Mouse (Mus musculus) T-helper 2 cell (primary cell): Measurements from ENCODE around the gene Cdca4.

Experiments
- in situ Hi-C: fragments of 300-600 bp; cut with MboI, MseI; formaldehyde crosslinking; loops from one replicate; pipeline ENCODE4 v1.15.1; 2025; ENCODE audit warnings: high pct_unique_total_duplicates

The Cdca4 gene

GRCm38 (mm10) chr12:112829244-112829864, at the start of gene Cdca4:
Gene Cdca4 (minus strand): TSS chr12:112829423.
- in situ Hi-C loops = no loop called here

DNA sequence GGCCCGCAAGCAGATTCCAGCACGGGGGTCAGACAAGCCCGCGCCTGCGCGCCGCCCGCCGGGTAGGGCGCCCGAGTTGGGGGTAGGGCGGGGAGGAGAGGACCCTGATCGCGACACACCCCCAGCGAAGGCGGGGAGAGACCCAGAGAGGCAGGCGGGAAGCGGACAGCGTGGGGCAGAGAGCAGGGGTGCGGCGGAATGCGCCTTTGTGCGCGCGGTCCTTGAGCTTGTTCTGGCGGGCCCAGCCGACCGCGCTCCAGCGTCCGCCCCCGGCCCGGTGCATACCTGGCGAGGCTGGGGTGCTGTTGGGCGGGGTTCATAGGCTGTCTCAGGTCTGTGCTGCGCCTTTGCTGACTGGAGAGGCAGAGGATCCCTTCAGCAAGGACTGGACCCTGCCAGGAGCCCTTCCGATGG, 48.4 kb upstream of the Cdca4 start:
- in situ Hi-C loops = loop anchor here (5.0 to 10.0 kb wide), 3 partner anchors 70 to 117 kb away; partner anchors contain the start of gene Clba1

DNA sequence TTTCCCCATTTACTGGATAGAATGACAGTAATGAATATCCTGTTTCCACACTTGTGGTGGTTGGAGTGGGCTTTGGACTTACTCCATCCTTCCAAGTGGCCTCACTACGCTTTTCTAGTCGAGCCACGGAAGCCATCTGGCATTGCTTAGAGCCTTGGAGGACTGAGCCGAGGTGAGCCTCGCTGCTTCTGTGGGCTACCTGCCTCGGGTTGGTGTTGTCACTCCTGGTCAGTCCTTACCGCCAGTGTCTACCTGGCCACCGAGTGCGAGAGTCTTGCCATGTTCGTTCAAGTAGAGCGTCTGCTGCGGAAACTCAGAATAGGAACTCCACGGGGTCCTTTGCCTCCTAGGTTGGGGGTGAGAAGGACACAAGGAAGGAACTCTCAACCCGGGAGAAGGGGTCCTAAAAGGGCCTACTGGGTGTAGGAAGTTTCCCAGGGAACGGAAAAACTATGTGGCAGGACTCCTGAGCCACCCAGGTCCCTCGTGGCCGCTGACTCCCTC, 47.9 kb upstream of the Cdca4 start:
- in situ Hi-C loops = loop anchor here (5.0 to 10.0 kb wide), 3 partner anchors 70 to 118 kb away; partner anchors contain the start of gene Clba1

- in situ Hi-C loops = loop anchor here (5.0 to 10.0 kb wide), 3 partner anchors 69 to 118 kb away; partner anchors contain the start of gene Clba1
Measured at GRCm38 (mm10) chr12:112876332-112877072, 47.3 kb upstream of the Cdca4 start.

DNA sequence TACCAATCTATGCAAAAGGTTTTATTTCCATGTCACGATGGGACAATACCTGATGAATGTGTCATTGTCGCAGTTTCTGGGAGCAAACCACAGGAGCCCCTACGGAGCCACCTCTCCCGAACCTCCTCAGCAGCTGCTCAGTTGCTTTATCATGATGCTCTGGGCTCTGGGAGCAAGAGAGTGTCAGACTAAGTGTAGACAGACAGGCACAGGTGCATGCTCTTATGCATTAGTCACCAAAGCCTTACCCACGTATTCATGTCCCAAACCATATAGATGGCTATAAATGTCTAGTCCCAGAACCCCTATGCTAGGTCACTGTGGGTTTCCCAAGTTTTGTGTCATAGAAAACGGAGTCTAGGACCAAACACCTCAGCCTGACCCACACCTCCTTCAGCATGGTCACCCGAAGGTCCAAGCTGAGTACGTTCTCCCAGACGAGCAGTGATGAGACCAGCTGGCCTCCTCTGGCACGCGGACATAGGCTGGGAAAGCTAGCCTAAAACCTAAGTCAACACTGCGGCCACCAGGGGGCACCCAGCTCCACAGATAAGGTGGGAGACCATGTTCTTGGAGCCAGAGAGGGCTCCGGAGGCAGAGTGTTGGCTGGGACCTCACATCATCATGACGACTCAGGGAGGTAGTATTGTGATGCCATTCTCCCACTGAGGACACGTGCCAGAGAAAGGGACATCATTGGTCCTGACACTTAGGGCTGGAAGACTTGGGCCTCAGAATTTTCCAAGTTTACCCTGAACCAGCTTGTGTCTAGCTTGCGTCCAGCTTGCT, 46.2 kb upstream of the Cdca4 start:
- in situ Hi-C loops = loop anchor here (5.0 to 10.0 kb wide), 3 partner anchors 68 to 119 kb away; partner anchors contain the start of gene Clba1

- in situ Hi-C loops = loop anchor here (5.0 to 10.0 kb wide), 2 partner anchors 121 to 273 kb away; partner anchors contain the start of gene Crip1
Measured at GRCm38 (mm10) chr12:112874199-112874598, 45.0 kb upstream of the Cdca4 start.

- in situ Hi-C loops = loop anchor here (5.0 to 10.0 kb wide), 2 partner anchors 121 to 274 kb away; partner anchors contain the start of gene Crip1
Measured at GRCm38 (mm10) chr12:112873452-112874190, 44.4 kb upstream of the Cdca4 start.

DNA sequence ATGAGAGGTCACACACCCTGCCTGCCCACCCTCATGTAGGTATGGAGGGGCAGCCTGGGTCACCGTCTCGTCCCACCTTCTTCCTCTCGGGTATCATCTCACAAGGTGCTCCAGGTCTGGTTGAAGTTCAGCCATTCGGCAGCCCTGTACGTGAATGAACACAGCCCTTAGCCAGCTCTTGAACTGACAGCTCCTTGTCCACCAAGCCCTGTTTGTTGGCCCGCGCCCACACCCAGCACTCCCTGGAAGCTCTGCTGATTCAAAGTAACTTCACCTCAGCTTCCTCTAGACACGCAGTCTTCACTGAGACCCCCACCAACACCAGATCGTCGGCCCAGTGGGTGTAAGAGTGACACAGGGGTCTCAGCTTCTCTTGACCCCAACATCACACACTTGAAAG, 43.8 kb upstream of the Cdca4 start:
- in situ Hi-C loops = loop anchor here (5.0 to 10.0 kb wide), 2 partner anchors 122 to 274 kb away; partner anchors contain the start of gene Crip1

DNA sequence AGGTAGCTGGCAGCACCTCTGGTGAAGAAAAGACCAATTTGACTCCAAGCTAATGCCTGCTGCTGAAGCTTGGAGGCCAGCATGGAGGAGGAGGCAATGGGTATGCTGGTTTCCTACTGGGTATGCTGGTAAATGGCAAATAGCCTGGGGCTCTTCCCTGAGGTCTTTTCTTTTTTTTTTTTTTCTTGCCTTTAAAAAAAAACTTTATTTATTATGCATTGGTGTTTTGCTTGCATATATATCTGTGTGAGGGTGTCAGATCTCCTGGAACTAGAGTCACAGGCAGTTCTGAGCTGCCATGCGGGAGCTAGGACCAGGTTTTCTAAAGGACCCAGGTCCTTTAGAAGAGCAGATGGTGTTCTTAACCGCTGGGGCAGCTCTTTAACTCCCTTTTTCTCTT, 42.0 kb upstream of the Cdca4 start:
- in situ Hi-C loops = loop anchor here (5.0 to 10.0 kb wide), 2 partner anchors 124 to 276 kb away; partner anchors contain the start of gene Crip1

GRCm38 (mm10) chr12:112870775-112871174, 41.6 kb upstream of the Cdca4 start:
- in situ Hi-C loops = loop anchor here (5.0 to 10.0 kb wide), 2 partner anchors 124 to 277 kb away; partner anchors contain the start of gene Crip1

DNA sequence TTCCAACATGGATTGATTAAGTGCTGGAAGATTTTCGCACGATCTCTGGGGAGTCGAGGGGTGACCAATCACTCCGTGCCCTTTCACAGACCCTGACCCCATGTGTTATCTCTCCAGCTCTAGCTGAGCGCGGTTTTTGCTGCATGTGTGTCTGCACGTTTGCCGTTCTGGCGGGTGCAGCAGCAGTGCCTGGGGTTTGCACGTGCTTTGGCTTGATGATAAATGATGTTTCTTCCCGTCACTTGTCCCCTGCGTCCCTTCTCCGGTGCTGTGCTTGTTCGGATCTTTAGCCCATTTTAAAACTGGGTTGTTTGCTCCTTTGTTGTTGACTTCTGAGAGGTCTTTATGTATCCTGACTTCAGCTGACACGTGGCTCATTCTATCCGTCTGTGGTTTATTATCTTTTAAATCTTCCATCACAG, 40.6 kb upstream of the Cdca4 start:
- in situ Hi-C loops = loop anchor here (5.0 to 10.0 kb wide), 2 partner anchors 125 to 278 kb away; partner anchors contain the start of gene Crip1

DNA sequence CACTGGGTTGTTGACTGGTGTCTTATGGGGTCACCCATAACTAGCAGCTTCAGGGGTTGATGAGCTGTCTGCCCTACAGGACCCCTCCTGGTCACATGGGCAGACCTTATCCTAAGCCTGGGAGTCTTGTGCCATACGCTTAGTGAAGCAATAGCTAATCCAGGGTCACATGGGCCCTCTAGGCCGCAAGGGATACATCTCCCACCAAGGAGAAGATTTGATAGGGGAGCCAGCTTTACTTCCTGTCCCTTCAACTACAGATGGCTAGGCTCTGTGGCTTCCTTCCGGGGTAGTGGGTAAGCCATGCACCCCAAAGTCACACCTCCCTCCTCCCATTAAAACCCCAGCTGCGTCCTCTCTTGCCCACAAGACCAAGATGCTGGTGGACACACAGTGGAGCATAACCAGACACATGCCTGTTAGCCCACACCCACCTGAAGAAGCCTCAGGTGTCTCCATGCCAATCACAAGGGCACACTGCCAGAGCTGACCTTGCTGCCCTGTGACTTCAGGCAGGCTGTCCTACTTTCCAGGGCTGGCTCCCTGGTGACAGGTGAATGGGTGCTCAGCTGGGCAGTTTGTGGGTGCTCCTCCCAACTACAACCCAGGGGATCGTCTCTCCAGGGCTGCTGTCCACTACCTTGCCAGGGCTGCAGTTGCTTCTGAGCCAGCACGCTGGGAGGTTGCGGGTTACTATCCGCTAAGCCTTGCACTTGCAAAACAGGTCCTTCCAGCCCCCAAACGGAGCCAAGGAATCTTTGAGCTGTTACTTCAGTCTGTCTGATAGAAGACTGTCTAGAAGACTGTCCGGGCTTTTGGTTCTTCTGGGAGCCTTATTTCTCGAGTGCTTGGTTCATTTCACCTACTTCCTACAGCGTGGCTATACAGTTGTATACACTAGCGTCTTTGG, 39.2 kb upstream of the Cdca4 start, which contains the start of gene Gpr132:
TSS of gene Gpr132 (minus strand) at position 51 of the 910 bp plus-strand sequence.
- in situ Hi-C loops = no loop called here

DNA sequence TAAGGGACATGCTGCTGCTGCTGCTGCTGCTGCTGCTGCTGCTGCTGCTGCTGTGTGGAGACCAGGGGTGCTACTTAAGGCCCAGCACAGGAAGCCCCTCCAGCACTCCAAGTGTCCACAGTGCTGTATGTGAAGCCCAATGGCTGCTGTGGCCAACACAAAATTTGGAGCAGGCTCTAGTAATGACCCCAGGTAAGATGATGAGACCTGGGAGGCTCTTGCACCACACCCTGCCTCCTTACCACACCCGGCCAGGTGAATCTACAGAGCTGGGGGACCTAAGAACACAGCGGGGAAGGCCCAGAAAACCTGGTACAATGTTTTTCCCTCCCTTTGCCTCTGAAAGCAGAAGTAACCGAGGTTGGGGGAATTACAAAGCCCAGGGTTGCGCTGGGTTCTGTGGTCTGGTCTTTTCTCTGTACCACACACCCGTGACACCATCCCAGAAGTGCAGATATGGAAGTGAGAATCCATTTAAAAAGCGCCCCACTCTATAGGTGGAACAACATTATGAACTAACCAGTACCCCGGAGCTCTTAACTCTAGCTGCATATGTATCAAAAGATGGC, 38.0 kb upstream of the Cdca4 start:
- in situ Hi-C loops = no loop called here

GRCm38 (mm10) chr12:112866467-112867080, 37.4 kb upstream of the Cdca4 start:
- in situ Hi-C loops = no loop called here

- in situ Hi-C loops = no loop called here
Measured at GRCm38 (mm10) chr12:112864804-112865203, 35.6 kb upstream of the Cdca4 start.

- in situ Hi-C loops = no loop called here
Measured at GRCm38 (mm10) chr12:112861911-112862321, 32.7 kb upstream of the Cdca4 start.

GRCm38 (mm10) chr12:112860765-112861164, 31.5 kb upstream of the Cdca4 start:
- in situ Hi-C loops = no loop called here

DNA sequence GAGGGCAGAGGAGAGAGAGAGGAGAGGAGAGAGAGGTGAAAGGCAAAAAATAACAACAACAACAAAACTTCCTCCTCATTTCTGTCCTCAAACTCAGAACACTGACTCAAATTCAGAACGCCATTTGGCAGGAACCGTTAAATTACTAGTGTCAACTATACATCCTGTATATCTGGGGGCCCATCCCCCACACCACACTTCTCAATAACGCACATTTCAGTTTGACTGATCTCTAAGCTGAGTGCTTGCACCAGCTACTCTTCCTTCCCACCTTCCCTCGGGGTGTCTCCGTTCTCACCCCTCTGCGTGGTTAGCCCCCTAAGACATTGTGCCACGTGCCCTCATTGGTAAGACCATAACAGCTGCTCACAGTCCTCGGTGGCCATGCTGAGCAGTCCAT, 30.7 kb upstream of the Cdca4 start:
- in situ Hi-C loops = no loop called here
